Mouse (Mus musculus): Measurements from ENCODE around the gene Spata31d1b.

The Spata31d1b gene

DNA sequence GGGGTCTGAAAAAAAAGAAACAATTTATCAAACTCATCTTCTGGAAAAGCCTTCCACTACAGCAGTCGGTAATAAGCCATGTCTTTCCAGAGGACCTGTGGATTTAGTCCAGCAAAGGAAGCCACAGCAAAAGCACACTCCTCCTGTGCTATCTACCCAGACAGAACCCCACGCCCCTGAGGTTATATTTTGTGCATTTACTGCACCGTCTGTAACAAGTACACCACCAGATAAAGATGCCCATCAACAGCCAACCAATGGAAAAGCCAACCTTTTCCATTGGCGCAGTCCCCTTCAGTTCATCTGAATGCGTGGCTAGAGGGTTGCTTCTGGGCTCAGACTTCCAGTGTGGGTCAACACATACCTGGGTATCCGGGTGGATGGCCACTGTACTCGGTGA is 50.7 kb downstream of the Spata31d1b start:
- no peak for DNase-seq

DNA sequence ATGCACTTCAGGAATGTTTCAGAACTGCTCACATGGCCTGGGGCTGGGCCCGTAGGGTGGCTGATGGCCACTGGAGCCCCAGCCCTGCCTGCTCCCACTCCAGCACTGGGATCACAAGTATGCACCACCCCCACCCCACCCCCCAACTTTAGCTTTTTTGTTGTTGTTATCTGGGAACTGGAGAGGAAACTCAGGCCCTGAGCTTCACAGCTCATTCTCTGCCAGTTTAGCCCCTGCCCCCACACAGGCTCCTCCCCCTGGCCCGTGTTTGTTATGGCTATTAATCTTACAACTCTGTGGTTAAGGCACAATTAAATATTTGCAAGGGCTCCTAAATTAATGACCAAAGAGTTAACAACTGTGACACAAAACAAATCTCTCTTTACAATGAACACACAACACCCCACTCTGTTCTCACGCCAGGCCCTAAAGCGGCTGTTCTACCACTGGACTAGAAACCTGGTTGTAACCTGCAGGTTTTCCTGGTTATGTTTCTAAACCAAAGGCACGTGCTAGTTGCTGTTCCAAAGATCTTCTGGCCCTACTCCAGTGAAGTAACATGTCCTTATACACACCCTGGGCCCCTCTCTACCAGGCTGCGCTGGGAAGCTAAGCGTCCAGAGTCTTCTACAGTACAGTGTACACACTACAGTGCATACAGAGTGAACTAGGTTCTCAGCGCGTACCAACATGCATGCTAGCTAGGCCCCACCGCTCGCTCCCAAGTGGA is 54.9 kb downstream of the Spata31d1b start:
- peak; percentile 70 for DNase-seq

DNA sequence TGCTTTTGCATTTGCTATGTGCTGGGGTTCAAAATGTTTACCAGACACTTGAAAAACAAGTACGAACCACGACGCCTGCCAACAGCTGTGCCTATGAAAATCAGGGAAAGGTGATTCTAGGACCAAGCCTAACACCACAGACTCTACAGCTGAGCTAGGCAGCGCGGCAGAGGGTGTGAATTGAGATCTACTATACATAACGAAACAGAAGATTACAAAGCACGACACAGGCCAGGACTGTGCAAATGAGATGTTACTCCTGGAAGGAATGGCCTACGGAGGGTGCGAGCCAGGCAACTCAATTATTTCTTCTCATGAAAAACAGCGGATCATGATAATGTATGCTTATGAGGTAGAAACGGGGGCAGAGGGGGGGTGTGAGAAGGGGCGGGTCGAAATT is 56.4 kb downstream of the Spata31d1b start:
- peak; percentile 21 for DNase-seq

Data from kidney, adult 11 months (tissue).